Mouse (Mus musculus) embryonic facial prominence, embryonic 14.5 days (tissue): ENCODE results near the gene Plekhg5. TPM values are rescaled to one million over a fixed set of nuclear protein-coding genes. Genes with fewer than 3 reads are reported as not detected.

Source experiments
- ATAC-seq: fragments of 200-750 bp; cut with Nextera tagmentation; 2 replicates; pipeline ENCODE4 v1.8.0; 2017; ENCODE audit warnings: low read depth, moderate number of reproducible peaks, moderate TSS enrichment
- DNase-seq: peaks from one replicate; pipeline ENCODE4 v3.0.0-alpha.2; 2015; ENCODE audit warnings: low spot score
- H3K27ac ChIP-seq: fragments of 300-500 bp; sonication (generic); replicated peaks from 2 replicates; pipeline ENCODE4 v1.5.1; 2014; ENCODE audit warnings: low read depth, mild to moderate bottlenecking, low read length, moderate library complexity
- H3K27me3 ChIP-seq: fragments of 300-500 bp; sonication (generic); replicated peaks from 2 replicates; pipeline ENCODE4 v1.6.1; 2014; ENCODE audit warnings: low read length; ENCODE audit not compliant: control insufficient read depth, insufficient read depth
- H3K36me3 ChIP-seq: fragments of 300-500 bp; sonication (generic); 2 replicates; pipeline ENCODE4 v1.6.1; 2014; ENCODE audit warnings: low read length, mixed read lengths; ENCODE audit not compliant: control insufficient read depth, insufficient read depth
- H3K4me1 ChIP-seq: fragments of 300-500 bp; sonication (generic); 2 replicates; pipeline ENCODE4 v1.6.1; 2014; ENCODE audit warnings: antibody characterized with exemption, low read length; ENCODE audit not compliant: control insufficient read depth, insufficient read depth
- H3K4me2 ChIP-seq: fragments of 300-500 bp; sonication (generic); 2 replicates; pipeline ENCODE4 v1.6.1; 2014; ENCODE audit warnings: low read depth, mild to moderate bottlenecking, low read length, moderate library complexity, mixed read lengths
- H3K4me3 ChIP-seq: fragments of 300-500 bp; sonication (generic); 2 replicates; pipeline ENCODE4 v1.5.1; 2014; ENCODE audit warnings: low read depth, mild to moderate bottlenecking, low read length
- H3K9ac ChIP-seq: fragments of 300-500 bp; sonication (generic); 2 replicates; pipeline ENCODE4 v1.6.1; 2014; ENCODE audit warnings: low read depth, mild to moderate bottlenecking, low read length, moderate library complexity, mixed read lengths
- H3K9me3 ChIP-seq: fragments of 300-500 bp; sonication (generic); 2 replicates; pipeline ENCODE4 v1.6.1; 2016; ENCODE audit warnings: low read length; ENCODE audit not compliant: control insufficient read depth
- WGBS: fragments of 180-500 bp; shearing (Covaris S2); extraction: QIAGEN DNeasy Blood & Tissue Kit; methylation state at CpG from one replicate; pipeline ENCODE4 v1.1.7; 2014; 5-methylcytosine and 5-hydroxymethylcytosine counted together
- polyA plus RNA-seq: library from polyadenylated mRNA; unstranded; fragments of >200 nt; fragmentation: Nextera tagmentation; extraction: Ambion mirVana; gene quantifications from 2 replicates; pipeline ENCODE4 v1.2.1, GENCODE M21; 2014

The Plekhg5 gene
- polyA plus RNA-seq, 1 experiment from 2014 or later: 12.0 TPM

- Histone ChIP-seq H3K36me3 (no peaks in the 10 kb centered on the region), H3K4me2 (peak overlapping the region; percentile 40), H3K4me1 (peaks cover 25% of the 10 kb centered on the region), H3K4me3 (peak overlapping the region; percentile 15), H3K9me3 (no peaks in the 10 kb centered on the region), H3K27ac (no peak overlapping the region), H3K9ac (peak overlapping the region; percentile 35; the same call in 1 of the 2 replicates), H3K27me3 (peaks cover 95% of the 10 kb centered on the region)
- ATAC-seq: no peak
- 2% methylated on average over 31 of the region's 31 CpGs for WGBS
- DNase-seq: no peak
Measured at GRCm38 (mm10) chr4:152120311-152121182, 48.2 kb downstream of the Plekhg5 start.

GRCm38 (mm10) chr4:152121183-152121505 is 48.8 kb downstream of the Plekhg5 start:
- Histone ChIP-seq H3K9ac (peak overlapping the region; percentile 35; the same call in 1 of the 2 replicates), H3K36me3 (no peaks in the 10 kb centered on the region), H3K4me1 (peaks cover 19% of the 10 kb centered on the region; the same call in 1 of the 2 replicates), H3K9me3 (no peaks in the 10 kb centered on the region), H3K4me2 (peak overlapping the region; percentile 40), H3K27ac (no peak overlapping the region), H3K4me3 (peak overlapping the region; percentile 15), H3K27me3 (peaks cover 98% of the 10 kb centered on the region)
- DNase-seq: no peak
- 1% methylated on average over 12 of the region's 12 CpGs for WGBS
- no peak for ATAC-seq

- DNase-seq: no peak
Measured at GRCm38 (mm10) chr4:152124361-152124961, 52.2 kb downstream of the Plekhg5 start.

GRCm38 (mm10) chr4:152125161-152126025 is 53.1 kb downstream of the Plekhg5 start:
- DNase-seq: no peak
- peak overlapping the region; percentile 28 for H3K4me3 ChIP-seq
- H3K4me1 ChIP-seq: peaks cover 8% of the 10 kb centered on the region; the same call in 1 of the 2 replicates
- H3K9ac ChIP-seq: 0 out of 2 replicates have a peak overlapping the region, but pooled peaks have one; percentile 30
- H3K9me3 ChIP-seq: no peaks in the 10 kb centered on the region
- WGBS: 7% methylated on average over 37 of the region's 56 CpGs
- ATAC-seq: no peak
- no peaks in the 10 kb centered on the region for H3K36me3 ChIP-seq
- no peak overlapping the region for H3K27ac ChIP-seq
- peaks cover 100% of the 10 kb centered on the region for H3K27me3 ChIP-seq
- H3K4me2 ChIP-seq: peak overlapping the region; percentile 42

More at GRCm38 (mm10) chr4:152124361-152124961, 52.2 kb downstream of the Plekhg5 start:
- ATAC-seq: no peak
- peaks cover 100% of the 10 kb centered on the region for H3K27me3 ChIP-seq
- no peaks in the 10 kb centered on the region for H3K9me3 ChIP-seq
- no peaks in the 10 kb centered on the region for H3K36me3 ChIP-seq
- no peak overlapping the region for H3K4me3 ChIP-seq
- no peak overlapping the region for H3K9ac ChIP-seq
- WGBS: 13% methylated on average over 13 of the region's 13 CpGs
- no peak overlapping the region for H3K27ac ChIP-seq
- peaks cover 15% of the 10 kb centered on the region; the same call in 1 of the 2 replicates for H3K4me1 ChIP-seq
- no peak overlapping the region for H3K4me2 ChIP-seq

DNA sequence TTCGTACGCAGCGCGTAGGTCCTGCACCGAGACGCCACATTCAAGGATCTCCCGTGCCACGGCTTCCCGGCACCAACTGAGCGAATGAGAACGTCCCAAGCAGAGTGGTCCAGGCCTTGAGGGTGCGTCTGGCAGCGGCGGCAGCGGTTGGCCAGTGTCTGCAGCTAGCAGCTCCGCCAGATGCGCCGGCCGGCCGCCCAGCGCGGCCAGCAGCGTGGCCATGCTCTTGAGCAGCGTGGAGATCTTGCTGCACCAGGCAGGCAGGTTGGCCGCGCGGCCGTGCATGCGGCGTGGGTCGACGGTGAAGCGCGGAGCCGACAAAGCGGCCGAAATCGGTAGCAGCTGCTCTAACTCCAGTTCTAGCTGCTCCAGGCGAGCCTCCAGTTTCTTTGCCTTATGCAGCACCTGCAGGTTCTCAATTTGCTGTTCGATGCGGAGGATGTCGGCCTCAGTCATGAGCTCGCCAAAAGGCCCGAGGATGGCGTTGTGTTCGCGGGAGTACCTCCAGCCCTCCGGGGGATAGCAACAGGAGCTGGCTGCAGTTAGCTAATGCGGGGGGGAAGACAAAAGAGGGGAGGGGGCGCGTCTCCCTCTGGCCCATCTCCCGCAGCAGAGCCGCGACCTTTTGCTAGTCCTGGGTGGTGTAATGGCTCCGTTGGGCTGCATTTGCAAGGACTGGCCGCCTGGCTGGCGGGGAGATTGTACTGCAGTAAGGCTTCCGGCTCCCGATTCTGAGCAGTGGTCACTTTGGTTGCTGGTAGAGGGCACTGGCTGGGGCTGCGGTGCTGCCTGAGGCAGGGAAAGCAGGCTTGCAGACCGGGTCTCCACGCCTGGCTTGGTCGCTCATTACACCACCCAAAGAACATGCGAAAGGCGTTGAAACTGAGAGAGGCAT is 54.0 kb downstream of the Plekhg5 start:
- H3K4me3 ChIP-seq: peak overlapping the region; percentile 28
- DNase-seq (peak; percentile 23), ATAC-seq (no peak)
- WGBS: 12% methylated on average over 56 of the region's 65 CpGs
- H3K27me3 ChIP-seq: peaks cover 100% of the 10 kb centered on the region
- H3K9ac ChIP-seq: 0 out of 2 replicates have a peak overlapping the region, but pooled peaks have one; percentile 30
- H3K4me2 ChIP-seq: peak overlapping the region; percentile 42
- no peaks in the 10 kb centered on the region for H3K9me3 ChIP-seq
- H3K4me1 ChIP-seq: peaks cover 7% of the 10 kb centered on the region
- no peaks in the 10 kb centered on the region for H3K36me3 ChIP-seq
- H3K27ac ChIP-seq: no peak overlapping the region

DNA sequence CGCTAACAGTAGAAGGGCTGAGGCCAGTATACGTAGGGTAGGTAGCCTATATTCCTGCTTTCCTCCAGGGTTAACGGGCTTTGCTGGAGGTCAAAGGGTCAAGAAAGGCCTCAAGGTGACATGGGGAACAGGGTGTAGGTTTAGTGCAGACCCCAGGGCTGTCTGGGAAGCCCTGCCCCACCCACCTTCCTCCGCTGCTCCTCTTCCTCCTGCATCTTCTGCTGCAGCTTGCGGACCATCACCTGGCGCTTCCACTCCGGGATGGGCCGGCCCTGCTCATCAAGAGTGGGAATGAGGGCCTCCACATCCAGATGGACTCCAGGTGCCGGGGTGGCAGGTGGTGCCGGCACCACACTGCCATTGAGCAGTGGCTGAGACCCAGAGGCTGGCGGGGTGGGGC is 55.6 kb downstream of the Plekhg5 start:
- H3K4me2 ChIP-seq: no peak overlapping the region
- ATAC-seq: no peak
- no peak for DNase-seq
- no peak overlapping the region for H3K4me3 ChIP-seq
- H3K27me3 ChIP-seq: peaks cover 100% of the 10 kb centered on the region
- H3K4me1 ChIP-seq: peaks cover 19% of the 10 kb centered on the region
- H3K9ac ChIP-seq: no peak overlapping the region
- H3K9me3 ChIP-seq: no peaks in the 10 kb centered on the region
- 78% methylated on average over 9 of the region's 11 CpGs for WGBS
- H3K27ac ChIP-seq: no peak overlapping the region
- H3K36me3 ChIP-seq: no peaks in the 10 kb centered on the region

DNA sequence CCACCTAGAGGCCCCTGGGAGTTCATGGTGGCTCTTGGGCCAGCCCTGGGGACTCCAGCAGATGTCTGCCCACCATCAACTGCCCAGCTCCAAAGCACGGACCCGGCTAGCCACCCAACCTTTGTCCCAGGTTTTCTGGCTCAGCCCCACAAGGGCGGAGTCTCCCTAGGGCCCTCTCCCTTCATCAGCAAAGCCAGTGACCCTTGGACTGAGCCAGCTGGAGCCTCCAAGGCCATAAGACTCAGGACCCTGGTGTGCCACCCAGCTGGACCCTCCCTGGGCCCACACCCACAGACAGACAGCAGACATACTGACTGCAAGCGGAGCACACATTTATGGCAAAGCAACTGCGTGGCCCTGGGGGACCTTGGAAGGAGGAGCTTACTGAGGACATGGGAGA is 56.5 kb downstream of the Plekhg5 start:
- H3K27ac ChIP-seq: no peak overlapping the region

More for the DNA sequence above, 56.5 kb downstream of the Plekhg5 start:
- Histone ChIP-seq H3K4me2 (no peak overlapping the region), H3K4me3 (no peak overlapping the region), H3K9me3 (no peaks in the 10 kb centered on the region), H3K27me3 (peaks cover 100% of the 10 kb centered on the region), H3K4me1 (peaks cover 19% of the 10 kb centered on the region), H3K36me3 (no peaks in the 10 kb centered on the region), H3K9ac (no peak overlapping the region)
- no peak for DNase-seq
- no peak for ATAC-seq
- WGBS: 57% methylated on average over 5 of the region's 5 CpGs
